Mouse (Mus musculus) neural tube, embryonic 13.5 days (tissue): Measurements from ENCODE around the gene Anks6. TPM values are rescaled to one million over a fixed set of nuclear protein-coding genes. Genes with fewer than 3 reads are reported as not detected.

Experiments
- ATAC-seq: fragments of 200-750 bp; cut with Nextera tagmentation; 2 replicates; pipeline ENCODE4 v1.8.0; 2017; ENCODE audit warnings: low read depth, mild to moderate bottlenecking, moderate TSS enrichment, moderate library complexity
- H3K27ac ChIP-seq: fragments of 300-500 bp; sonication (generic); replicated peaks from 2 replicates; pipeline ENCODE4 v1.5.1; 2015; ENCODE audit warnings: moderate library complexity, mild to moderate bottlenecking, inconsistent platforms
- H3K27me3 ChIP-seq: fragments of 300-500 bp; sonication (generic); 2 replicates; pipeline ENCODE4 v1.6.1; 2015; ENCODE audit warnings: mild to moderate bottlenecking, inconsistent platforms
- H3K36me3 ChIP-seq: fragments of 300-500 bp; sonication (generic); 2 replicates; pipeline ENCODE4 v1.6.1; 2015; ENCODE audit warnings: mild to moderate bottlenecking, inconsistent platforms
- H3K4me1 ChIP-seq: fragments of 300-500 bp; sonication (generic); replicated peaks from 2 replicates; pipeline ENCODE4 v1.6.1; 2015; ENCODE audit warnings: inconsistent platforms
- H3K4me2 ChIP-seq: fragments of 300-500 bp; sonication (generic); 2 replicates; pipeline ENCODE4 v1.6.1; 2015; ENCODE audit warnings: inconsistent platforms, mild to moderate bottlenecking, moderate library complexity
- H3K4me3 ChIP-seq: fragments of 300-500 bp; sonication (generic); 2 replicates; pipeline ENCODE4 v1.5.1; 2015; ENCODE audit warnings: mild to moderate bottlenecking, inconsistent platforms
- H3K9ac ChIP-seq: fragments of 300-500 bp; sonication (generic); 2 replicates; pipeline ENCODE4 v1.6.1; 2015; ENCODE audit warnings: moderate library complexity, mild to moderate bottlenecking, inconsistent platforms
- H3K9me3 ChIP-seq: fragments of 300-500 bp; sonication (generic); 2 replicates; pipeline ENCODE4 v1.6.1; 2016; ENCODE audit warnings: inconsistent platforms
- WGBS: fragments of 180-500 bp; shearing (Covaris S2); methylation state at CpG from one replicate; pipeline ENCODE4 v1.1.7; 2015; 5-methylcytosine and 5-hydroxymethylcytosine counted together
- polyA plus RNA-seq: library from polyadenylated mRNA; unstranded; fragments of >200 nt; fragmentation: Nextera tagmentation; extraction: Ambion mirVana; gene quantifications from 2 replicates; pipeline ENCODE4 v1.2.1, GENCODE M21; 2015

The Anks6 gene
- polyA plus RNA-seq, 1 experiment from 2014 or later = 4.4 TPM

GRCm38 (mm10) chr4:47000626-47001395, 56.4 kb downstream of the Anks6 start:
- Histone ChIP-seq H3K27ac (no peak overlapping the region), H3K9ac (no peak overlapping the region), H3K4me2 (no peak overlapping the region), H3K9me3 (no peaks in the 10 kb centered on the region), H3K27me3 (peaks cover 6% of the 10 kb centered on the region), H3K4me1 (no peaks in the 10 kb centered on the region), H3K36me3 (no peaks in the 10 kb centered on the region), H3K4me3 (no peak overlapping the region)
- 80% methylated on average over 8 of the region's 8 CpGs for WGBS
- no peak for ATAC-seq

DNA sequence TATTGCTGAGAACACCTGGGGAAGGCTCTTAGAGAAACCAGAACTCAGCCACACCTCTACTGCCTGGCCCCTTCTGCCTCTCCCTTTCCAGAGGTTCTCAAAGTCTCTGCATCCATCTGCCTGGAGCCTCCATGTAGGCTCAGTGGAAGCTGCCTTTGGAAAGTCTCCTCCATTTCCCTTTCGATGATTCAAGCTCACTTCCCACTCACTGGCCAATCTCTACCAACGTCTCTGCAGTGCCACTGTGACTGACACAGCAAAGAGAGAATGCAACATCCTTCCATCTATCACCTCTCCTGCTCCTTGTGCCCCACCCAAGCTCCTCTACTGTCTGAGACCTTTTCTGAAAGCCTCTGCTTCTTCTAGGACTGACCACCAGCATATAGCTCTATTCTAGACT, 59.3 kb downstream of the Anks6 start:
- Histone ChIP-seq H3K9ac (no peak overlapping the region), H3K9me3 (no peaks in the 10 kb centered on the region), H3K4me3 (no peak overlapping the region), H3K27me3 (peaks cover 34% of the 10 kb centered on the region), H3K27ac (no peak overlapping the region), H3K36me3 (no peaks in the 10 kb centered on the region), H3K4me1 (0 out of 2 replicates have a peak, but pooled peaks cover under 1% of the 10 kb centered on the region), H3K4me2 (no peak overlapping the region)
- WGBS = 85% methylated on average over 2 of the region's 2 CpGs
- no peak for ATAC-seq

GRCm38 (mm10) chr4:46992827-46993473, 64.3 kb downstream of the Anks6 start:
- WGBS = 8% methylated on average over 8 of the region's 8 CpGs
- Histone ChIP-seq H3K9ac (no peak overlapping the region), H3K4me2 (no peak overlapping the region), H3K27ac (no peak overlapping the region), H3K36me3 (no peaks in the 10 kb centered on the region), H3K9me3 (no peaks in the 10 kb centered on the region), H3K27me3 (peaks cover 78% of the 10 kb centered on the region), H3K4me3 (no peak overlapping the region), H3K4me1 (peaks cover 40% of the 10 kb centered on the region)
- ATAC-seq = no peak

DNA sequence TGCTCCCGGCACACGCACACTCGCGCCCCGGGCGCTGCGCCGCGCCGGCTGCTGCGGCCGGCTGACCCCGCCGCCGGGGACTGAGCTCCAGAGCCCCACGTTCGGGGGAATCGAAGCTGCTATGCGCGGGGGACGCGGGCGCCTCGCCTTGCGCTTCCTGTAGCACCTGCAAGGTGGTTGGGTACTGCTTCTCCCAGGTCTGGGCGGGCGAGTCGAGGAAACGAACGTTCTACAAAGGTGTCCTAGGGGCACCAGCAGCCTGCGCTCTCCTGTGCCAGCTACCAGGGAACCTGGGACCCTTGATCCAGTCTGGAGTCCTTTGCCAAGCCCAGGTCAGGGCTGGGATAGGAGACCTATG, 65.3 kb downstream of the Anks6 start:
- H3K9me3 ChIP-seq = no peaks in the 10 kb centered on the region
- WGBS = 2% methylated on average over 31 of the region's 31 CpGs
- H3K27ac ChIP-seq = peak overlapping the region; percentile 91
- ATAC-seq = peak; percentile 38
- no peaks in the 10 kb centered on the region for H3K36me3 ChIP-seq
- peak overlapping the region; percentile 65 for H3K4me3 ChIP-seq
- H3K4me1 ChIP-seq = peaks cover 42% of the 10 kb centered on the region
- peak overlapping the region; percentile 78 for H3K4me2 ChIP-seq
- H3K9ac ChIP-seq = peak overlapping the region; percentile 84
- peaks cover 78% of the 10 kb centered on the region for H3K27me3 ChIP-seq

GRCm38 (mm10) chr4:46991016-46991958, 65.9 kb downstream of the Anks6 start, which contains the start of gene Gabbr2:
Gene Gabbr2, minus strand, starts transcription at chr4:46991873.
- Histone ChIP-seq H3K27ac (peak within 1 kb of the TSS; percentile 91), H3K4me3 (peak within 1 kb of the TSS; percentile 65), H3K27me3 (peaks cover 77% of the 10 kb centered on the region), H3K4me1 (peaks cover 48% of the 10 kb centered on the region), H3K9ac (peak within 1 kb of the TSS; percentile 84), H3K36me3 (no peaks in the 10 kb centered on the region), H3K4me2 (peak within 1 kb of the TSS; percentile 78), H3K9me3 (no peaks in the 10 kb centered on the region)
- ATAC-seq = peak; percentile 78
- WGBS = 1% methylated on average over 105 of the region's 134 CpGs

GRCm38 (mm10) chr4:46990281-46991015, 66.8 kb downstream of the Anks6 start:
- H3K9me3 ChIP-seq = no peaks in the 10 kb centered on the region
- H3K9ac ChIP-seq = peak overlapping the region; percentile 84
- H3K4me1 ChIP-seq = peaks cover 48% of the 10 kb centered on the region
- peaks cover 69% of the 10 kb centered on the region for H3K27me3 ChIP-seq
- ATAC-seq = peak; percentile 24
- 4% methylated on average over 29 of the region's 29 CpGs for WGBS
- peak overlapping the region; percentile 91 for H3K27ac ChIP-seq
- H3K4me2 ChIP-seq = peak overlapping the region; percentile 78
- H3K36me3 ChIP-seq = no peaks in the 10 kb centered on the region
- H3K4me3 ChIP-seq = peak overlapping the region; percentile 65

GRCm38 (mm10) chr4:46989842-46990241, 67.4 kb downstream of the Anks6 start:
- 2% methylated on average over 17 of the region's 17 CpGs for WGBS
- Histone ChIP-seq H3K4me2 (peak overlapping the region; percentile 78), H3K9ac (peak overlapping the region; percentile 84), H3K4me3 (peak overlapping the region; percentile 65), H3K9me3 (no peaks in the 10 kb centered on the region), H3K4me1 (peaks cover 48% of the 10 kb centered on the region), H3K36me3 (no peaks in the 10 kb centered on the region), H3K27ac (peak overlapping the region; percentile 91), H3K27me3 (peaks cover 62% of the 10 kb centered on the region)
- ATAC-seq = peak; percentile 55

GRCm38 (mm10) chr4:46988824-46989223, 68.4 kb downstream of the Anks6 start:
- Histone ChIP-seq H3K27ac (no peak overlapping the region), H3K4me1 (peaks cover 48% of the 10 kb centered on the region), H3K4me2 (peak overlapping the region; percentile 78), H3K9ac (no peak overlapping the region; the same call in 1 of the 2 replicates), H3K36me3 (no peaks in the 10 kb centered on the region), H3K9me3 (no peaks in the 10 kb centered on the region), H3K4me3 (no peak overlapping the region; the same call in 1 of the 2 replicates), H3K27me3 (peaks cover 52% of the 10 kb centered on the region)
- ATAC-seq = no peak
- 71% methylated on average over 4 of the region's 4 CpGs for WGBS

DNA sequence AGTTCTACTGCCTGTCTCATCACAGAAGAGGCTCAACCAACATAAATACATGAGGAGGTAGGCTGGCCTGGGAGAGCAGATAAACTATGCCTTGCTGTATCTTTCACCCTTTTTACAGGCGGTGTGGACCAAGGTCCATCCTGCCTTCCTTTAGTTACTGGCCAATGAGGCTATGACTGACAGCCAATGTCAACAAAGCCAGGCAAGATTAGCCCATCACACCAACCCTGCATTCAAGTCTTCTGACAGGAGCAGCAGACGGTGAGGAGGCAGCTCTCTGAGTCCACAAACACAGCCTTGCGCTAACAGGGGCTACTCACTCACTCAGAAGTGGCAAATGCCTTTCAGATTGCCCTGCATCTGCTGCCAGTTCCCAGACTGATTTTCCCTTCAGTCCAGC, 69.0 kb downstream of the Anks6 start:
- Histone ChIP-seq H3K27me3 (peaks cover 47% of the 10 kb centered on the region), H3K4me1 (peaks cover 48% of the 10 kb centered on the region), H3K4me2 (no peak overlapping the region), H3K9me3 (no peaks in the 10 kb centered on the region), H3K36me3 (no peaks in the 10 kb centered on the region), H3K27ac (no peak overlapping the region), H3K9ac (no peak overlapping the region; the same call in 1 of the 2 replicates), H3K4me3 (no peak overlapping the region)
- WGBS = 65% methylated on average over 3 of the region's 3 CpGs
- no peak for ATAC-seq

- 93% methylated on average over 6 of the region's 6 CpGs for WGBS
- Histone ChIP-seq H3K9me3 (no peaks in the 10 kb centered on the region), H3K4me3 (no peak overlapping the region), H3K9ac (no peak overlapping the region), H3K27me3 (peaks cover 42% of the 10 kb centered on the region), H3K27ac (no peak overlapping the region), H3K4me1 (peaks cover 46% of the 10 kb centered on the region), H3K4me2 (no peak overlapping the region), H3K36me3 (no peaks in the 10 kb centered on the region)
- no peak for ATAC-seq
Measured at GRCm38 (mm10) chr4:46987809-46988208, 69.4 kb downstream of the Anks6 start.

DNA sequence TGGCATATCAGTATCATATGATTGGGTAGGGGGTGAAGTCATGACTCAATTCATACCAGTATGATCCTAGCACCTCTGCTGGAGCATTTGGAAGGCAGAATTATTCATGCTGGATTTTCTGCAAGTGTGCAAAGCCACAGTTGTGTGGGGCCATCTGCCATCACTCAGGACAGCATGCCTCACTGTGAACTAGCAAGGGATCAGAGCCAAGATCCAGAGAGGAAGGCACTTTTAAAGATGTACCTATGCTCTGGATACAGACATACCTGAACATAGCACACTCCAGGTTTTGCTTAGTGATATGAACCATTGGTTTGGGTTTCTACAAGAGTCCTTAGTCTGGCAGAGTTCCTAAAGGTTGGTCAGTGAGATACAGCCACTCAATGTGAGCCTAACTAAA, 71.2 kb downstream of the Anks6 start:
- Histone ChIP-seq H3K9ac (no peak overlapping the region), H3K9me3 (no peaks in the 10 kb centered on the region), H3K27ac (no peak overlapping the region), H3K4me2 (no peak overlapping the region), H3K36me3 (no peaks in the 10 kb centered on the region), H3K27me3 (peaks cover 26% of the 10 kb centered on the region), H3K4me1 (peaks cover 34% of the 10 kb centered on the region), H3K4me3 (no peak overlapping the region)
- ATAC-seq = no peak
